Mouse (Mus musculus): ENCODE data around the gene Stx11. TPM values are rescaled to one million over a fixed set of nuclear protein-coding genes. Genes with fewer than 3 reads are reported as not detected.

The Stx11 gene
- total and polyA plus RNA-seq, 3 experiments = 1.9 to 2.9 TPM; not detected in 1

DNA sequence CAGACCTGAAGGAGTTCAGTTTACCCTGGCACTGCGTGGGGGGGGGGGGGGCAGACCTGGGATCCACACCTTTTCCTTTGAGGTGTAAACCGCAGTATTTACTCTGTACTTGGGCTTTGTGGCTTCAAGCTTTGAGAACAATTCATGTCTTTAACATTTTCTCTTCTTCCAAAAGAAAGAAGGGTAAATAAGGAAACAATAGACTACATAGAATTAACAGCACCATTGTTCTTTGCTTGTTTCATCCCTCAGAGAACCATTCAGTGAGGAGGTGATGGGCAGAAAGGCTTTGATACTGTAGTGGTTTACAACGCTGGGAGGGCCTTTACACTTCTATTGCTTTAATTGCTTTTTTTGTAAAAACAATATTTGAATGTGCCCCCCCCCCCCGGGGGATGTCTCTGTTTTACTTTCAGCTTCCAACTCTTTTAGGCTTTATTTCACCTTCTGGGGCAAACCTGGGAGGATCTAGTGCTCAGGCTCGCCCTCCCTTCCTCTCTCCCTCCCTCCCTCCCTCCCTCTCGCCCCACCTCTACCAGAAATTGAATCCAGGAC, 33.7 kb downstream of the Stx11 start:
- H3K79me2 ChIP-seq (ENCODE audit: control insufficient read depth, insufficient read depth, low read length, poor library complexity) = no peaks in the 10 kb centered on the region
- no peak overlapping the region for H3K4me3 ChIP-seq (ENCODE audit: control insufficient read depth in 1 of 2, insufficient read depth in 1 of 2, low read depth in 2 of 2, low read length in 2 of 2)
- TF ChIP-seq MAZ (IDR thresholded peaks at IDR 0.05; ENCODE audit: low read depth, low read length) (no peak), CTCF (IDR thresholded peaks at IDR 0.05 in 2 of 3, conservative IDR thresholded peaks at IDR 0.05 in 1 of 3; ENCODE audit: control insufficient read depth in 1 of 3, insufficient read depth in 1 of 3, low read depth in 2 of 3, low read length in 3 of 3, poor library complexity in 1 of 3, severe bottlenecking in 1 of 3) (no peak), KAT2A (conservative IDR thresholded peaks at IDR 0.05; ENCODE audit: low read depth, low read length) (no peak), MAX (IDR thresholded peaks at IDR 0.05; ENCODE audit: low read length) (no peak), RCOR1 (IDR thresholded peaks at IDR 0.05; ENCODE audit: low read depth, low read length) (no peak), MYC (IDR thresholded peaks at IDR 0.05; ENCODE audit: low read depth, low read length) (no peak), E2F4 (IDR thresholded peaks at IDR 0.05; ENCODE audit: borderline replicate concordance, low read depth, low read length) (no peak), POLR2A (IDR thresholded peaks at IDR 0.05; ENCODE audit: control insufficient read depth in 1 of 2, insufficient read depth in 1 of 2, low read depth in 1 of 2, low read length in 2 of 2, poor library complexity in 1 of 2) (no peak), MAFK (IDR thresholded peaks at IDR 0.05; ENCODE audit: borderline replicate concordance, low read depth, low read length) (no peak), BHLHE40 (IDR thresholded peaks at IDR 0.05; ENCODE audit: borderline replicate concordance, low read depth, low read length) (no peak), HCFC1 (IDR thresholded peaks at IDR 0.05; ENCODE audit: low read depth, low read length) (no peak), GABPA (IDR thresholded peaks at IDR 0.05; ENCODE audit: low read depth, low read length) (no peak), EP300 (IDR thresholded peaks at IDR 0.05; ENCODE audit: low read depth in 1 of 2, low read length in 2 of 2) (no peak), ETS1 (IDR thresholded peaks at IDR 0.05; ENCODE audit: low read depth, low read length) (no peak), TBP (IDR thresholded peaks at IDR 0.05; ENCODE audit: low read depth, low read length) (no peak), CHD2 (IDR thresholded peaks at IDR 0.05; ENCODE audit: low read length) (no peak), UBTF (IDR thresholded peaks at IDR 0.05; ENCODE audit: borderline replicate concordance, insufficient read depth, low read depth, low read length) (no peak)
- H3K27me3 ChIP-seq (ENCODE audit: control insufficient read depth in 1 of 2, insufficient read depth in 2 of 2, low read length in 2 of 2) = no peaks in the 10 kb centered on the region
- H3K27ac ChIP-seq (ENCODE audit: control insufficient read depth, low read depth, low read length) = no peak overlapping the region
- peaks cover 6 to 13% of the 10 kb centered on the region in 2 experiments for H3K4me1 ChIP-seq (ENCODE audit: control insufficient read depth in 1 of 2, insufficient read depth in 2 of 2, low read length in 2 of 2)
- peaks cover 0 to 14% of the 10 kb centered on the region in 2 experiments; a peak in 2 of 4 replicates for H3K36me3 ChIP-seq (ENCODE audit: control insufficient read depth in 1 of 2, insufficient read depth in 2 of 2, low read length in 2 of 2)
- H3K9me3 ChIP-seq (replicated peaks; ENCODE audit: insufficient read depth, low read length) = no peaks in the 10 kb centered on the region
- peak; percentile 16 for DNase-seq (ENCODE audit: low read depth, low spot score)
- no peak overlapping the region for H3K9ac ChIP-seq (ENCODE audit: control insufficient read depth, low read depth, low read length, poor library complexity, severe bottlenecking)

DNA sequence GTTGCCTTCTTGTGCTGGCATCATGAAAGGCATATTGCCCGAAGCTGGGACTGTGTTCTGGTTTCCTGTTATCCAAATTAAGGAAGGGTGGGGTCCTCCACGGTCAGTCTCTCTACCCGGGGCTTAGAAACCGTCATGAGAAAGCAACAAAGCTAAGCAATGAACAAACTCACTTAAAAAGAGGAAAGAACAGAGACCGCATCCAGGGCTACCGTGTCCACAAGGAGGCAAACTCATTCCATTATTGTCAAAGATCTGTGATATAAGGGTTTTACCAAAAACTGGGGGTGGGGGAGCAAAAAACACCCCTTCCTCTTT, 34.3 kb downstream of the Stx11 start:
- Histone ChIP-seq H3K27me3 (ENCODE audit: control insufficient read depth in 1 of 2, insufficient read depth in 2 of 2, low read length in 2 of 2) (no peaks in the 10 kb centered on the region), H3K4me1 (ENCODE audit: control insufficient read depth in 1 of 2, insufficient read depth in 2 of 2, low read length in 2 of 2) (peaks cover 6 to 10% of the 10 kb centered on the region in 2 experiments), H3K27ac (ENCODE audit: control insufficient read depth, low read depth, low read length) (peak overlapping the region; percentile 66), H3K9me3 (replicated peaks; ENCODE audit: insufficient read depth, low read length) (no peaks in the 10 kb centered on the region), H3K79me2 (ENCODE audit: control insufficient read depth, insufficient read depth, low read length, poor library complexity) (no peaks in the 10 kb centered on the region), H3K9ac (ENCODE audit: control insufficient read depth, low read depth, low read length, poor library complexity, severe bottlenecking) (peak overlapping the region; percentile 36), H3K4me3 (ENCODE audit: control insufficient read depth in 1 of 2, insufficient read depth in 1 of 2, low read depth in 2 of 2, low read length in 2 of 2) (peak overlapping the region; percentile 23 to 31; a peak in 3 of 4 replicates), H3K36me3 (ENCODE audit: control insufficient read depth in 1 of 2, insufficient read depth in 2 of 2, low read length in 2 of 2) (peaks cover 0 to 12% of the 10 kb centered on the region in 2 experiments; a peak in 2 of 4 replicates)
- peak; percentile 68 for DNase-seq (ENCODE audit: low read depth, low spot score)
- TF ChIP-seq USF1 (IDR thresholded peaks at IDR 0.05; ENCODE audit: low read depth, low read length) = no peak
- no peak for TF ChIP-seq POLR2AphosphoS2 (IDR thresholded peaks at IDR 0.05; ENCODE audit: low read length)
- no peak for TF ChIP-seq ZMIZ1 (IDR thresholded peaks at IDR 0.05; ENCODE audit: low read depth, low read length)
- no peak for TF ChIP-seq HCFC1 (IDR thresholded peaks at IDR 0.05; ENCODE audit: low read depth, low read length)
- TF ChIP-seq CHD1 (IDR thresholded peaks at IDR 0.05; ENCODE audit: low read depth, low read length) = no peak
- no peak for TF ChIP-seq TAL1 (IDR thresholded peaks at IDR 0.05; ENCODE audit: low read length)
- peak; percentile 18; the same call in 1 of the 2 replicates for TF ChIP-seq MAX (IDR thresholded peaks at IDR 0.05; ENCODE audit: low read length)
- no peak for TF ChIP-seq MAZ (IDR thresholded peaks at IDR 0.05; ENCODE audit: low read depth, low read length)
- no peak for TF ChIP-seq NRF1 (IDR thresholded peaks at IDR 0.05; ENCODE audit: insufficient read depth, low read depth, low read length, poor library complexity, severe bottlenecking)
- TF ChIP-seq NELFE (IDR thresholded peaks at IDR 0.05; ENCODE audit: low read depth, low read length) = no peak
- no peak for TF ChIP-seq TCF12 (IDR thresholded peaks at IDR 0.05; ENCODE audit: low read depth, low read length)
- TF ChIP-seq ZNF384 (IDR thresholded peaks at IDR 0.05; ENCODE audit: low read depth, low read length) = no peak
- TF ChIP-seq BHLHE40 (IDR thresholded peaks at IDR 0.05; ENCODE audit: borderline replicate concordance, low read depth, low read length) = no peak
- no peak for TF ChIP-seq POLR2AphosphoS5 (IDR thresholded peaks at IDR 0.05; ENCODE audit: borderline replicate concordance, low read depth, low read length)
- peak; percentile 24 for TF ChIP-seq RAD21 (IDR thresholded peaks at IDR 0.05; ENCODE audit: low read depth, low read length)
- TF ChIP-seq E2F4 (IDR thresholded peaks at IDR 0.05; ENCODE audit: borderline replicate concordance, low read depth, low read length) = no peak
- TF ChIP-seq POLR2A (IDR thresholded peaks at IDR 0.05; ENCODE audit: control insufficient read depth in 1 of 2, insufficient read depth in 1 of 2, low read depth in 1 of 2, low read length in 2 of 2, poor library complexity in 1 of 2) = no peak
- TF ChIP-seq KAT2A (conservative IDR thresholded peaks at IDR 0.05; ENCODE audit: low read depth, low read length) = no peak
- no peak for TF ChIP-seq GATA1 (IDR thresholded peaks at IDR 0.05; ENCODE audit: low read depth, low read length)
- peak; percentile 38 for TF ChIP-seq SMC3 (IDR thresholded peaks at IDR 0.05; ENCODE audit: low read depth, low read length)
- no peak for TF ChIP-seq CHD2 (IDR thresholded peaks at IDR 0.05; ENCODE audit: low read length)
- TF ChIP-seq SIN3A (IDR thresholded peaks at IDR 0.05; ENCODE audit: low read length) = no peak

Data from MEL (cell line).